Mouse (Mus musculus) spleen, adult 2 months (tissue): ENCODE results near the gene Gp9.

Source experiments
- CTCF ChIP-seq: fragments of 200-500 bp; IDR thresholded peaks from 2 replicates; pipeline ENCODE4 v1.5.1; 2011; ENCODE audit warnings: mild to moderate bottlenecking, inconsistent platforms; ENCODE audit not compliant: insufficient read depth, insufficient read length, insufficient replicate concordance; ENCODE audit errors: extremely low read depth
- POLR2A ChIP-seq: fragments of 200-500 bp; IDR thresholded peaks from 2 replicates; pipeline ENCODE4 v1.6.1; 2011; ENCODE audit warnings: low read depth, low read length, inconsistent platforms

DNA sequence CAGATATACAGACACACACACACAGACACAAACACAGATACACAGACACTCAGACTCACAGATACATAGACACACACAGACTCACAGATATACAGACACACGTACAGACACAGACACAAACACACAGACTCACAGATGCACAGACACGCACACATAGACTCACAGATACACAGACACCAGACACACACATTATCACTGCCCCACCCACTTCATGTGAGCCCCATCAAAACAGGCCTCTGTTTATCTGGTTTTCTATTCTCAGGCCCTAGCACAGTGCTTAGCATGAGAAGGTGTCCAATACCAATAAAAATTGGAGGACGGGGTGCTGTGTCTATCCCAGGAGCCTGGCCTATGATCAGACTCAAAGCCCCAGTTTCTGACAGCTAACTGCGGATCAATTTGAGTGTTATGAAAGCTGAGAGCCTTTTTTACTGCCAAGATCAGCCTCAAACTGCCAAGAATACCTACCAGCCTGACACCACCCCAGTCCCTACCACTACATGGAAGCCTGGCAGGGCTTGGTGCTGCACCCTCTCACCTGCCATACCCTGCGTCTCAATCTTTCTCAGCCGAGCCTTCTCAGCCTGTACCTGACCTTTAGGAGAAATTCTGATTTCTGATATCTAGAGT is 18.5 kb downstream of the Gp9 start:
- TF ChIP-seq CTCF (no peak), POLR2A (no peak)
